Mouse (Mus musculus) limb, embryonic 14.5 days (tissue): ENCODE data around the gene H2-Ob. TPM values are rescaled to one million over a fixed set of nuclear protein-coding genes. Genes with fewer than 3 reads are reported as not detected.
A peak's percentile ranks its signal among the peaks of the same experiment; 100 is the strongest.

Experiments used
- ATAC-seq: fragments of 200-750 bp; cut with Nextera tagmentation; 2 replicates; pipeline ENCODE4 v1.8.0; 2017; ENCODE audit warnings: low read depth, moderate number of reproducible peaks, moderate TSS enrichment; ENCODE audit not compliant: low FRiP score
- DNase-seq: peaks from one replicate; pipeline ENCODE4 v3.0.0-alpha.2; 2015; ENCODE audit warnings: low spot score
- H3K27ac ChIP-seq: fragments of 300-500 bp; sonication (generic); replicated peaks from 2 replicates; pipeline ENCODE4 v1.5.1; 2014; ENCODE audit warnings: low read depth, mild to moderate bottlenecking, low read length, moderate library complexity, mixed read lengths
- H3K27me3 ChIP-seq: fragments of 300-500 bp; sonication (generic); 2 replicates; pipeline ENCODE4 v1.6.1; 2014; ENCODE audit warnings: low read length, mixed read lengths; ENCODE audit not compliant: control insufficient read depth, insufficient read depth
- H3K36me3 ChIP-seq: fragments of 300-500 bp; sonication (generic); 2 replicates; pipeline ENCODE4 v1.6.1; 2014; ENCODE audit warnings: mild to moderate bottlenecking, low read length, moderate library complexity, mixed read lengths; ENCODE audit not compliant: control insufficient read depth, insufficient read depth
- H3K4me1 ChIP-seq: fragments of 300-500 bp; sonication (generic); 2 replicates; pipeline ENCODE4 v1.6.1; 2014; ENCODE audit warnings: antibody characterized with exemption, low read length, mixed read lengths; ENCODE audit not compliant: control insufficient read depth, insufficient read depth
- H3K4me2 ChIP-seq: fragments of 300-500 bp; sonication (generic); replicated peaks from 2 replicates; pipeline ENCODE4 v1.6.1; 2014; ENCODE audit warnings: low read depth, mild to moderate bottlenecking, low read length, moderate library complexity; ENCODE audit not compliant: severe bottlenecking
- H3K4me3 ChIP-seq: fragments of 300-500 bp; sonication (generic); replicated peaks from 2 replicates; pipeline ENCODE4 v1.5.1; 2014; ENCODE audit warnings: low read length
- H3K9ac ChIP-seq: fragments of 300-500 bp; sonication (generic); 2 replicates; pipeline ENCODE4 v1.6.1; 2014; ENCODE audit warnings: mild to moderate bottlenecking, low read depth, low read length, moderate library complexity; ENCODE audit not compliant: severe bottlenecking
- H3K9me3 ChIP-seq: fragments of 300-500 bp; sonication (generic); 2 replicates; pipeline ENCODE4 v1.6.1; 2016; ENCODE audit warnings: low read length; ENCODE audit not compliant: control insufficient read depth
- POLR2A ChIP-seq: fragments of 200-500 bp; IDR thresholded peaks from 2 replicates; pipeline ENCODE4 v1.8.0; 2012; ENCODE audit warnings: inconsistent platforms, mild to moderate bottlenecking, moderate library complexity, borderline replicate concordance; ENCODE audit not compliant: insufficient read depth, insufficient read length; ENCODE audit errors: extremely low read depth
- WGBS: fragments of 180-500 bp; shearing (Covaris S2); extraction: QIAGEN DNeasy Blood & Tissue Kit; methylation state at CpG from one replicate; pipeline ENCODE4 v1.1.7; 2014; 5-methylcytosine and 5-hydroxymethylcytosine counted together
- polyA plus RNA-seq, 2 experiments: library from polyadenylated mRNA; depleted of rRNA in 1 of 2; stranded (reverse) in 1 of 2; unstranded in 1 of 2; fragments of >200 nt; fragmentation: Nextera tagmentation in 1 of 2; extraction: Ambion mirVana in 1 of 2; gene quantifications; 2 replicates each; pipeline versions ENCODE4 v1.2.1 to v1.2.3; 2012 to 2014

The H2-Ob gene
- polyA plus RNA-seq, 2 experiments = 0.06 TPM; not detected in 1

DNA sequence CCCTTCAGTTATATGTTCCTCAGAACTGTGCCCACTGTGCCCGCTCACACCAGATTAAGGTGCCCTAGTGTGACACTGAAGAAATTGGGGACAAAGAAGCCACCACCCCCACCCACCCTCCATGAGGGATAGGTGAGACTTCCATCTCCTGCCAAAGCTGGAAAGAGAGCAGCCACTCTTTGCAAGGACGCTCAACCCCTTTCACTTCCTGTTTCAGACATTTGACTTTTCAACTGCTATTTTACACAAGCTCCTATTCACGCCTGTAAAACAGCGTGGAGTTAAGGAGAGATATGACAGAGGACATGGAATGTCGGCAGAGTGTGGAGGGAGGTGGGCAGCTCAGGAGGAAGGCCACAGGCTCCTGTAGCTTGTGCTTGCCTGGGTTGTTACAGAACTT, 47.8 kb downstream of the H2-Ob start:
- Histone ChIP-seq H3K27me3 (no peaks in the 10 kb centered on the region), H3K4me2 (no peak overlapping the region), H3K27ac (no peak overlapping the region), H3K4me3 (no peak overlapping the region), H3K9ac (no peak overlapping the region), H3K4me1 (no peaks in the 10 kb centered on the region), H3K9me3 (no peaks in the 10 kb centered on the region), H3K36me3 (no peaks in the 10 kb centered on the region)
- ATAC-seq (no peak), DNase-seq (no peak)
- no peak for TF ChIP-seq POLR2A
- WGBS = 69% methylated on average over 5 of the region's 5 CpGs

DNA sequence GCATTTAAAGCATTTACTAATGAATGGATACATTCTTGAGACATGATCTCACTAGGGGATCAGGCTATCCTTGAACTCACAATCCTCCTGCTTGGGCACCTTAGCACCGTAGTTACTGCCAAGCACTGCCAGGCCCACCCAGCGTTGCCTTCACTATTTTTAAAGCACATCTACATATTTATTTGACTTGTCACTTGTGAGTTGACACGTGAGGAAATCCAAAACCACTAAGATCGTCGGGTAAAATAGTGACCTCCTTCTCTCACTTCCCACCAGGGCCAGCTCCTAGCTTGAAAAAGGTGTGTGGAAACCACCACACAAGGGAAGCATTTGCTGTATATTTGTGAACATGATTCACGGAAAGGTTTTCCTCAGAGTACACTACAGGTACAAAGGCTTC, 48.3 kb downstream of the H2-Ob start:
- ATAC-seq (no peak), DNase-seq (no peak)
- H3K27me3 ChIP-seq = no peaks in the 10 kb centered on the region
- TF ChIP-seq POLR2A = no peak
- no peak overlapping the region for H3K27ac ChIP-seq
- H3K4me3 ChIP-seq = no peak overlapping the region
- H3K9ac ChIP-seq = no peak overlapping the region
- WGBS = 58% methylated on average over 6 of the region's 6 CpGs
- no peak overlapping the region for H3K4me2 ChIP-seq
- no peaks in the 10 kb centered on the region for H3K36me3 ChIP-seq
- no peaks in the 10 kb centered on the region for H3K9me3 ChIP-seq
- no peaks in the 10 kb centered on the region for H3K4me1 ChIP-seq

DNA sequence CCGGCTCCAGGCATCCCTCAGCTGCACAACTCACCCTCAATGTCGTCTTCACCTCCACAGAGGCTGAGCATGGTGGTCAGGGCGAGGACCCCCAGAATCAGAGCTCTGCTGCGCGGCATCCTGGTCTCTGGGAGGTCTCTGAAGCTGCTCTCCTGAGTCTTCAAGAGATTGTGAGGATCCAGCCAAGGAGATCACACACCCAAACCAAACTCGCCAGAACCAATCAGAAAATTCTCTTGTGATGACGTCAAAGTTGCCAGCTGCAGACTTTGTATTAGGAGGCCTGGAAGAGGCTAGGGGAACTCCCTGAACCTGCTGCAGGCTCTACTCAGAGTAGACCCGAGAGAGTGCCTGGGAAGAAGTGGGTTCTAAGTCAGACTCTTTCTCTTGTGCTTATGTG, 48.9 kb downstream of the H2-Ob start, which contains the start of gene H2-Aa:
H2-Aa (minus strand) TSS at position 176 of the 400 bp plus-strand sequence.
- Histone ChIP-seq H3K9me3 (no peaks in the 10 kb centered on the region), H3K9ac (no peak within 1 kb of the TSS), H3K27me3 (no peaks in the 10 kb centered on the region), H3K36me3 (no peaks in the 10 kb centered on the region), H3K27ac (no peak within 1 kb of the TSS), H3K4me3 (no peak within 1 kb of the TSS), H3K4me1 (no peaks in the 10 kb centered on the region), H3K4me2 (no peak within 1 kb of the TSS)
- no peak for TF ChIP-seq POLR2A
- ATAC-seq (peak; percentile 63; the same call in 1 of the 2 replicates), DNase-seq (peak; percentile 72)
- 12% methylated on average over 8 of the region's 8 CpGs for WGBS

DNA sequence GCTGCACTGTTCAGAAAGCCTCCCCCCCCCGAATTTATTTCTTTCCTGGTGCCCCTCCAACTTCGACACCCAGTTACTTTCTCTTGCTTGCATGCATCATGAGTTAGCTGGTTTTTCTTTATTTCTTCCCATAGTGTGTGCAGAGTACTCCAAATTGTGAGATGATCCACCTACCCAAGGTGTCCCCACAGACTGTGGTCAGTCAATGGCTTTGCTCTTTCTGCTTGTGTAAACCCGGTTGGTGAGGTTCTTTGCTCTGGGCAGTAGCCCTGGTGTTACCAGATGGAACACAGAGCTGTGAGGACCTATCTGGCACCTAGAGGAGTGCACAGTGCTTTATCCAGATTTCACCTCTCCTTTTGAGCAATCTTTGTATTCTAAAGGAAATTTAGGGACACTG, 49.4 kb downstream of the H2-Ob start:
- no peaks in the 10 kb centered on the region for H3K27me3 ChIP-seq
- no peak for TF ChIP-seq POLR2A
- WGBS = 76% methylated on average over 3 of the region's 3 CpGs

DNA sequence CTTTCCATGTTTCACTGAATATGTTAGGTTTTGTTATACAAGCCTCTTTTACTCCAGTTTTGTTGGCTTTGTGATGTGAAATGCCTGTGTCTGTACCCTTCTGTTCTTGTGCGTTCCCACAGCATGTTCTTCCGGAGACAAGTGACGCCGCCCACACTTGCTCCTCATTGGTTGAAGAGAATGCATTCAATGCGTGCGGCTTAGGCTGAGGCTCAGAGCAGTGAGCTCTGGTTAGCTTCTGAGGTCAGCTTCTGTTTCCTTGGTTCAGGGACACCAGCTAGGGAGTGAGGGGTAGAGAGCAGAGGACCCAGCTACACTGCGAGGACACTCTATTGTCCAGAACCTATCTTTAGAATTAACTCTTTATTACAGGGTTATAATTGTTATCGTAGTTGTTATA, 52.9 kb downstream of the H2-Ob start:
- Histone ChIP-seq H3K4me1 (no peaks in the 10 kb centered on the region), H3K36me3 (no peaks in the 10 kb centered on the region), H3K4me2 (no peak overlapping the region), H3K4me3 (no peak overlapping the region), H3K9ac (no peak overlapping the region), H3K27ac (no peak overlapping the region), H3K27me3 (no peaks in the 10 kb centered on the region), H3K9me3 (no peaks in the 10 kb centered on the region)
- no peak for TF ChIP-seq POLR2A
- WGBS = 18% methylated on average over 8 of the region's 8 CpGs
- DNase-seq = peak; percentile 80
- peak; percentile 91; the same call in 1 of the 2 replicates for ATAC-seq

More for the DNA sequence above, 49.4 kb downstream of the H2-Ob start:
- Histone ChIP-seq H3K4me1 (no peaks in the 10 kb centered on the region), H3K36me3 (no peaks in the 10 kb centered on the region), H3K4me2 (no peak overlapping the region), H3K4me3 (no peak overlapping the region), H3K9ac (no peak overlapping the region), H3K27ac (no peak overlapping the region), H3K9me3 (no peaks in the 10 kb centered on the region)
- no peak for DNase-seq
- no peak for ATAC-seq

DNA sequence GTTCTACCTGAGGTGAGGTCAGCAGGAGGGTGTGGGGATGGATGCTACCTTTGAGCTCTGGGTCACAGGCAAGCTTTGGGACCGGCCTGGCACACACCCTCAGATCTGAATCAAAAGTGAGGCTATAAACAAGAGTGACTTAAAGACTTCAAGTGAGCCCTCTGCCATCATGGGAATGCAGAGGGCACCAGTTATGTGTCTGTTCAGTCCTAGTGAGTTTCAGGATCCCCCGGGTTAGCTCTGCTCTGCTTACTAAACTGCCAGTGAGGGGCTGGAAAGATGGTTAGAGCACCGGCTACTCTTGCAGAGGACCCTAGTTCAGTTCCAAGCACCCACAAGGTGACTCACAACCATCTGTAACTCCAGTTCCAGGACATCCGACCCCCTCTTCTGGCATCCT, 53.9 kb downstream of the H2-Ob start:
- DNase-seq (no peak), ATAC-seq (no peak)
- Histone ChIP-seq H3K4me2 (no peak overlapping the region), H3K27me3 (no peaks in the 10 kb centered on the region), H3K27ac (no peak overlapping the region), H3K9me3 (no peaks in the 10 kb centered on the region), H3K36me3 (no peaks in the 10 kb centered on the region), H3K4me3 (no peak overlapping the region), H3K4me1 (no peaks in the 10 kb centered on the region), H3K9ac (no peak overlapping the region)
- 86% methylated on average over 4 of the region's 4 CpGs for WGBS
- TF ChIP-seq POLR2A = no peak
